Mouse (Mus musculus) olfactory bulb, adult 2 months (tissue): ENCODE data around the gene Fcer2a.

Experiments used
- CTCF ChIP-seq: fragments of 200-500 bp; IDR thresholded peaks from 2 replicates; pipeline ENCODE4 v1.5.1; 2012; ENCODE audit warnings: low read depth, mild to moderate bottlenecking, low read length, moderate library complexity; ENCODE audit not compliant: insufficient read depth
- POLR2A ChIP-seq: fragments of 200-500 bp; IDR thresholded peaks from 2 replicates; pipeline ENCODE4 v1.6.1; 2012; ENCODE audit warnings: mild to moderate bottlenecking, low read depth, low read length, moderate library complexity; ENCODE audit not compliant: insufficient read depth

DNA sequence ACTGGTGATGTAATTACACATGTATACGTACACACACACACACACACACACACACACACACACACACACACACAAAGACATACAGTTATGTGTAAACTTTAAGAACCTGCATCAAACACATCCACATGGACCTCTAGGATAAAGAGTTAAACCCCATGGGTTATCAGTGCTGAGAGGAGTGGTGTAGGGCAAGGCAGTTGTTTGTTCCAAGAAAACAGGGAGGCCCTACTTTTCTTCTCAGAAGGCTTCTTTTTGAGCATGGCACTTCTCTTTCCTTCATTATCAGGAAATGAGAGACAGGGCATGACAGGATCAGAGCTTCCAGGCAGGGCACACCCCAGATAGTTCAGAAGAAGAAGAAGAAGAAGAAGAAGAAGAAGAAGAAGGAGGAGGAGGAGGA, 40.1 kb upstream of the Fcer2a start:
- TF ChIP-seq CTCF (no peak), POLR2A (no peak)
